Mouse (Mus musculus) brain, embryonic 14.5 days (tissue): Measurements from ENCODE around the gene Dgkg.

Experiments used
- CTCF ChIP-seq: fragments of 200-500 bp; IDR thresholded peaks from 2 replicates; pipeline ENCODE4 v1.5.1; 2012; ENCODE audit warnings: inconsistent platforms, mild to moderate bottlenecking, moderate library complexity, borderline replicate concordance; ENCODE audit not compliant: insufficient read depth, insufficient read length; ENCODE audit errors: extremely low read depth
- POLR2A ChIP-seq: fragments of 200-500 bp; IDR thresholded peaks from 2 replicates; pipeline ENCODE4 v1.6.1; 2012; ENCODE audit warnings: mild to moderate bottlenecking, inconsistent platforms, borderline replicate concordance; ENCODE audit not compliant: poor library complexity, insufficient read depth, insufficient read length, severe bottlenecking; ENCODE audit errors: extremely low read depth

DNA sequence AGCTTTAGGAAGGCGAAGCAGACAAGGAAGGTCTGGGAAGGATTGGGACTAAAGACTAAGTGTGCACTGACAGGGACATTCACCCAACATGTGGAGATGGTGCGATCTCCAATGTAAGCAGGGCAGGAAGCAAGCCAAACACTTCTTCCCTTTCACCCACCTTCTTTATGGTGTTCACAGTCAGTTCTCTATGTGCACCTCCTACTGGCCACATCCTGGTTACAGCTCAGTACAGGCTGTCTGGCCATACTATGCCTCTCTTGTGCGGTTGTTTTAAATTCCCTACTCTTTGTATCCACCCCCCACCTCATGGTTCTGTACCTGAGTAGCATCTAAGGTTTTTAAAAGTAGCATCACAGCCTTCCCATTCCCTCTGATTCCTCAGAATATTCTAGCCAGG lies 71.5 kb downstream of the Dgkg start:
- TF ChIP-seq POLR2A, result no peak
- no peak for TF ChIP-seq CTCF
